Mouse (Mus musculus) gastrocnemius, adult 2 months (tissue): ENCODE results near the gene Clip4. TPM values are rescaled to one million over a fixed set of nuclear protein-coding genes. Genes with fewer than 3 reads are reported as not detected.

Experiments used
- DNase-seq: peaks from one replicate; pipeline ENCODE4 v3.0.0; 2022
- H3K27ac ChIP-seq: fragments of 200-600 bp; 2 replicates; pipeline ENCODE4 v1.8.1; 2022; ENCODE audit warnings: mild to moderate bottlenecking
- H3K4me3 ChIP-seq: fragments of 200-600 bp; 2 replicates; pipeline ENCODE4 v1.8.1; 2022; ENCODE audit warnings: mild to moderate bottlenecking, moderate library complexity
- CTCF ChIP-seq: fragments of 200-600 bp; IDR thresholded peaks from 2 replicates; pipeline ENCODE4 v1.8.1; 2022; ENCODE audit warnings: antibody characterized with exemption, mild to moderate bottlenecking, moderate library complexity
- intact Hi-C: fragments of 180-260 bp; cut with DNase I; formaldehyde crosslinking; loops from one replicate; pipeline ENCODE4 v1.15.1; 2025
- total RNA-seq, 2 experiments: library from RNA; stranded (reverse); gene quantifications; 2 replicates each; pipeline ENCODE4 v1.2.3; 2021

Gene Clip4
- total RNA-seq, 2 experiments from 2014 or later, result 104 to 183 TPM

- Histone ChIP-seq H3K4me3 (no peak overlapping the region), H3K27ac (no peak overlapping the region)
- no peak for DNase-seq
- intact Hi-C loops, result no loop called here
- TF ChIP-seq CTCF, result no peak
Observed at GRCm38 (mm10) chr17:71868828-71869227, 100.6 kb downstream of the Clip4 start.

- H3K27ac ChIP-seq, result no peak overlapping the region
- intact Hi-C loops, result loop anchor here (5.0 kb wide), 1 partner anchor 307 kb away; no protein-coding TSS in a partner anchor
- TF ChIP-seq CTCF, result no peak
Observed at GRCm38 (mm10) chr17:71869372-71870231, 101.3 kb downstream of the Clip4 start.

GRCm38 (mm10) chr17:71870232-71870621 is 102.0 kb downstream of the Clip4 start:
- no peak for DNase-seq
- TF ChIP-seq CTCF, result no peak
- intact Hi-C loops, result loop anchor here (5.0 kb wide), 1 partner anchor 308 kb away; no protein-coding TSS in a partner anchor

More at GRCm38 (mm10) chr17:71869372-71870231, 101.3 kb downstream of the Clip4 start:
- peak; percentile 24 for DNase-seq
- H3K4me3 ChIP-seq, result peak overlapping the region; percentile 70

GRCm38 (mm10) chr17:71870641-71871040 is 102.4 kb downstream of the Clip4 start:
- no peak for DNase-seq
- intact Hi-C loops, result loop anchor here (5.0 kb wide), 1 partner anchor 308 kb away; no protein-coding TSS in a partner anchor
- H3K27ac ChIP-seq, result no peak overlapping the region
- no peak overlapping the region for H3K4me3 ChIP-seq
- TF ChIP-seq CTCF, result no peak

More at GRCm38 (mm10) chr17:71870232-71870621, 102.0 kb downstream of the Clip4 start:
- no peak overlapping the region for H3K27ac ChIP-seq
- no peak overlapping the region for H3K4me3 ChIP-seq

- no peak overlapping the region for H3K4me3 ChIP-seq
- intact Hi-C loops, result loop anchor here (5.0 kb wide), 1 partner anchor 310 kb away; no protein-coding TSS in a partner anchor
- no peak for DNase-seq
- TF ChIP-seq CTCF, result no peak
- H3K27ac ChIP-seq, result no peak overlapping the region
Observed at GRCm38 (mm10) chr17:71871981-71872380, 103.7 kb downstream of the Clip4 start.

- TF ChIP-seq CTCF, result peak; percentile 66
- intact Hi-C loops, result loop anchor here (5.0 kb wide), 1 partner anchor 311 kb away; no protein-coding TSS in a partner anchor
- Histone ChIP-seq H3K27ac (no peak overlapping the region), H3K4me3 (no peak overlapping the region)
- DNase-seq, result no peak
Observed at GRCm38 (mm10) chr17:71872976-71873375, 104.7 kb downstream of the Clip4 start.

GRCm38 (mm10) chr17:71874077-71874476 is 105.8 kb downstream of the Clip4 start:
- H3K4me3 ChIP-seq, result no peak overlapping the region
- H3K27ac ChIP-seq, result no peak overlapping the region
- TF ChIP-seq CTCF, result peak; percentile 83
- peak; percentile 71 for DNase-seq
- intact Hi-C loops, result loop anchor here (1.0 to 5.0 kb wide), 2 partner anchors 212 to 312 kb away; no protein-coding TSS in a partner anchor

- no peak for TF ChIP-seq CTCF
- H3K27ac ChIP-seq, result no peak overlapping the region
- H3K4me3 ChIP-seq, result no peak overlapping the region
- intact Hi-C loops, result loop anchor here (1.0 to 5.0 kb wide), 2 partner anchors 212 to 312 kb away; no protein-coding TSS in a partner anchor
- no peak for DNase-seq
Observed at GRCm38 (mm10) chr17:71874795-71875194, 106.5 kb downstream of the Clip4 start.

- intact Hi-C loops, result no loop called here
- DNase-seq, result no peak
- no peak overlapping the region for H3K4me3 ChIP-seq
- H3K27ac ChIP-seq, result no peak overlapping the region
- TF ChIP-seq CTCF, result no peak
Observed at GRCm38 (mm10) chr17:71875492-71875891, 107.2 kb downstream of the Clip4 start.

- DNase-seq, result no peak
- TF ChIP-seq CTCF, result no peak
- no peak overlapping the region for H3K4me3 ChIP-seq
- no peak overlapping the region for H3K27ac ChIP-seq
- intact Hi-C loops, result no loop called here
Observed at GRCm38 (mm10) chr17:71881369-71881768, 113.1 kb downstream of the Clip4 start.

GRCm38 (mm10) chr17:71909107-71909506 is 140.8 kb downstream of the Clip4 start:
- Histone ChIP-seq H3K27ac (no peak overlapping the region), H3K4me3 (no peak overlapping the region)
- peak; percentile 41 for DNase-seq
- TF ChIP-seq CTCF, result peak; percentile 63
- intact Hi-C loops, result no loop called here

GRCm38 (mm10) chr17:71913188-71913587 is 144.9 kb downstream of the Clip4 start:
- Histone ChIP-seq H3K27ac (no peak overlapping the region), H3K4me3 (no peak overlapping the region)
- TF ChIP-seq CTCF, result no peak
- intact Hi-C loops, result no loop called here
- DNase-seq, result no peak

Other genes starting within 250 kb of the Clip4 start
- gene Ndc80, start 241.6 kb upstream of the Clip4 start, total RNA-seq, result under 1 TPM in 1 of 2 experiments, not detected in 1; 0.13 TPM
- gene Spdya, start 216.4 kb upstream of the Clip4 start, total RNA-seq, result under 1 TPM; 0.39 to 0.66 TPM
- gene Wdr43, start 152.6 kb upstream of the Clip4 start, total RNA-seq, result 10 to 100 TPM; 28.1 to 30.4 TPM
- gene Togaram2, start 95.2 kb upstream of the Clip4 start, total RNA-seq, result 1 to 10 TPM; 2.1 to 4.5 TPM
- gene Pcare, start 15.6 kb upstream of the Clip4 start, total RNA-seq, result not detected